Mouse (Mus musculus): Measurements from ENCODE around the gene Cxcl1. TPM values are rescaled to one million over a fixed set of nuclear protein-coding genes. Genes with fewer than 3 reads are reported as not detected.
A peak's percentile ranks its signal among the peaks of the same experiment; 100 is the strongest.

Cxcl1 gene
- polyA plus RNA-seq, 1 experiment from 2014 or later = 0.76 TPM

- Histone ChIP-seq H3K9ac (ENCODE audit: low read depth, low read length) (no peak overlapping the region), H3K4me3 (ENCODE audit: low read length) (peak overlapping the region; percentile 35), H3K4me2 (ENCODE audit: low read depth, low read length) (peak overlapping the region; percentile 59), H3K9me3 (ENCODE audit: control insufficient read depth, low read length) (no peaks in the 10 kb centered on the region), H3K36me3 (ENCODE audit: control insufficient read depth, insufficient read depth, low read length) (no peaks in the 10 kb centered on the region), H3K4me1 (ENCODE audit: control insufficient read depth, insufficient read depth, low read length) (peaks cover 13% of the 10 kb centered on the region), H3K27me3 (replicated peaks; ENCODE audit: control insufficient read depth, insufficient read depth, low read length) (peaks cover 3% of the 10 kb centered on the region; the same call in 1 of the 2 replicates), H3K27ac (ENCODE audit: low read length) (no peak overlapping the region)
- peak; percentile 54; the same call in 1 of the 2 replicates for ATAC-seq
- 13% methylated on average over 10 of the region's 10 CpGs for WGBS
Observed at GRCm38 (mm10) chr5:90902380-90903260, 11.6 kb downstream of the Cxcl1 start.

GRCm38 (mm10) chr5:90903339-90904020 lies 12.4 kb downstream of the Cxcl1 start, which contains the start of gene Cxcl2:
Gene Cxcl2 (plus strand): TSS chr5:90903871.
- H3K9me3 ChIP-seq (ENCODE audit: control insufficient read depth, low read length) = no peaks in the 10 kb centered on the region
- no peaks in the 10 kb centered on the region for H3K36me3 ChIP-seq (ENCODE audit: control insufficient read depth, insufficient read depth, low read length)
- 8% methylated on average over 22 of the region's 22 CpGs for WGBS
- peaks cover 3% of the 10 kb centered on the region; the same call in 1 of the 2 replicates for H3K27me3 ChIP-seq (replicated peaks; ENCODE audit: control insufficient read depth, insufficient read depth, low read length)
- peak within 1 kb of the TSS; percentile 59 for H3K4me2 ChIP-seq (ENCODE audit: low read depth, low read length)
- no peak within 1 kb of the TSS for H3K27ac ChIP-seq (ENCODE audit: low read length)
- H3K4me1 ChIP-seq (ENCODE audit: control insufficient read depth, insufficient read depth, low read length) = peaks cover 13% of the 10 kb centered on the region
- H3K9ac ChIP-seq (ENCODE audit: low read depth, low read length) = peak within 1 kb of the TSS; percentile 33; the same call in 1 of the 2 replicates
- peak; percentile 69 for ATAC-seq
- peak within 1 kb of the TSS; percentile 35 for H3K4me3 ChIP-seq (ENCODE audit: low read length)

GRCm38 (mm10) chr5:90908983-90909382 lies 17.9 kb downstream of the Cxcl1 start:
- Histone ChIP-seq H3K27ac (ENCODE audit: low read length) (no peak overlapping the region), H3K4me2 (ENCODE audit: low read depth, low read length) (no peak overlapping the region), H3K9ac (ENCODE audit: low read depth, low read length) (no peak overlapping the region), H3K36me3 (ENCODE audit: control insufficient read depth, insufficient read depth, low read length) (no peaks in the 10 kb centered on the region), H3K9me3 (ENCODE audit: control insufficient read depth, low read length) (no peaks in the 10 kb centered on the region), H3K4me3 (ENCODE audit: low read length) (no peak overlapping the region), H3K4me1 (ENCODE audit: control insufficient read depth, insufficient read depth, low read length) (no peaks in the 10 kb centered on the region), H3K27me3 (replicated peaks; ENCODE audit: control insufficient read depth, insufficient read depth, low read length) (no peaks in the 10 kb centered on the region; the same call in 1 of the 2 replicates)
- ATAC-seq = peak; percentile 48; the same call in 1 of the 2 replicates
- 0% methylated on average over 2 of the region's 2 CpGs for WGBS

- ATAC-seq = no peak
- Histone ChIP-seq H3K4me2 (ENCODE audit: low read depth, low read length) (no peak overlapping the region), H3K36me3 (ENCODE audit: control insufficient read depth, insufficient read depth, low read length) (no peaks in the 10 kb centered on the region), H3K27ac (ENCODE audit: low read length) (no peak overlapping the region), H3K4me3 (ENCODE audit: low read length) (no peak overlapping the region), H3K9me3 (ENCODE audit: control insufficient read depth, low read length) (no peaks in the 10 kb centered on the region), H3K27me3 (replicated peaks; ENCODE audit: control insufficient read depth, insufficient read depth, low read length) (no peaks in the 10 kb centered on the region), H3K4me1 (ENCODE audit: control insufficient read depth, insufficient read depth, low read length) (no peaks in the 10 kb centered on the region), H3K9ac (ENCODE audit: low read depth, low read length) (no peak overlapping the region)
- 77% methylated on average over 2 of the region's 2 CpGs for WGBS
Observed at GRCm38 (mm10) chr5:90919495-90919894, 28.5 kb downstream of the Cxcl1 start.

GRCm38 (mm10) chr5:90922958-90923357 lies 31.9 kb downstream of the Cxcl1 start:
- WGBS = 89% methylated on average over 4 of the region's 4 CpGs
- H3K4me2 ChIP-seq (ENCODE audit: low read depth, low read length) = no peak overlapping the region
- H3K36me3 ChIP-seq (ENCODE audit: control insufficient read depth, insufficient read depth, low read length) = no peaks in the 10 kb centered on the region
- no peaks in the 10 kb centered on the region for H3K27me3 ChIP-seq (replicated peaks; ENCODE audit: control insufficient read depth, insufficient read depth, low read length)
- H3K4me1 ChIP-seq (ENCODE audit: control insufficient read depth, insufficient read depth, low read length) = no peaks in the 10 kb centered on the region
- H3K9ac ChIP-seq (ENCODE audit: low read depth, low read length) = no peak overlapping the region
- ATAC-seq = no peak
- H3K4me3 ChIP-seq (ENCODE audit: low read length) = no peak overlapping the region
- H3K9me3 ChIP-seq (ENCODE audit: control insufficient read depth, low read length) = no peaks in the 10 kb centered on the region
- no peak overlapping the region for H3K27ac ChIP-seq (ENCODE audit: low read length)

- peak overlapping the region; percentile 63 for H3K4me2 ChIP-seq (ENCODE audit: low read depth, low read length)
- H3K4me1 ChIP-seq (ENCODE audit: control insufficient read depth, insufficient read depth, low read length) = no peaks in the 10 kb centered on the region
- H3K27me3 ChIP-seq (replicated peaks; ENCODE audit: control insufficient read depth, insufficient read depth, low read length) = no peaks in the 10 kb centered on the region
- H3K36me3 ChIP-seq (ENCODE audit: control insufficient read depth, insufficient read depth, low read length) = peaks cover 3% of the 10 kb centered on the region; the same call in 1 of the 2 replicates
- peak overlapping the region; percentile 97 for H3K9ac ChIP-seq (ENCODE audit: low read depth, low read length)
- ATAC-seq = peak; percentile 31
- H3K27ac ChIP-seq (ENCODE audit: low read length) = peak overlapping the region; percentile 98
- H3K4me3 ChIP-seq (ENCODE audit: low read length) = peak overlapping the region; percentile 77
- no peaks in the 10 kb centered on the region for H3K9me3 ChIP-seq (ENCODE audit: control insufficient read depth, low read length)
- WGBS = 34% methylated on average over 2 of the region's 2 CpGs
Observed at GRCm38 (mm10) chr5:90930546-90930945, 39.5 kb downstream of the Cxcl1 start.

GRCm38 (mm10) chr5:90930971-90931851 lies 40.2 kb downstream of the Cxcl1 start, which contains the start of gene Mthfd2l:
Gene Mthfd2l (plus strand): TSS chr5:90931117.
- H3K9ac ChIP-seq (ENCODE audit: low read depth, low read length) = peak within 1 kb of the TSS; percentile 97
- H3K36me3 ChIP-seq (ENCODE audit: control insufficient read depth, insufficient read depth, low read length) = peaks cover 3% of the 10 kb centered on the region; the same call in 1 of the 2 replicates
- peak within 1 kb of the TSS; percentile 63 for H3K4me2 ChIP-seq (ENCODE audit: low read depth, low read length)
- no peaks in the 10 kb centered on the region for H3K9me3 ChIP-seq (ENCODE audit: control insufficient read depth, low read length)
- no peaks in the 10 kb centered on the region for H3K4me1 ChIP-seq (ENCODE audit: control insufficient read depth, insufficient read depth, low read length)
- ATAC-seq = peak; percentile 99
- H3K4me3 ChIP-seq (ENCODE audit: low read length) = peak within 1 kb of the TSS; percentile 77
- under 1% methylated on average over 78 of the region's 79 CpGs for WGBS
- no peaks in the 10 kb centered on the region for H3K27me3 ChIP-seq (replicated peaks; ENCODE audit: control insufficient read depth, insufficient read depth, low read length)
- H3K27ac ChIP-seq (ENCODE audit: low read length) = peak within 1 kb of the TSS; percentile 98

GRCm38 (mm10) chr5:90931911-90932310 lies 40.9 kb downstream of the Cxcl1 start:
- peak overlapping the region; percentile 77 for H3K4me3 ChIP-seq (ENCODE audit: low read length)
- H3K9me3 ChIP-seq (ENCODE audit: control insufficient read depth, low read length) = no peaks in the 10 kb centered on the region
- H3K9ac ChIP-seq (ENCODE audit: low read depth, low read length) = peak overlapping the region; percentile 97
- peak overlapping the region; percentile 98 for H3K27ac ChIP-seq (ENCODE audit: low read length)
- H3K36me3 ChIP-seq (ENCODE audit: control insufficient read depth, insufficient read depth, low read length) = peaks cover 3% of the 10 kb centered on the region; the same call in 1 of the 2 replicates
- H3K4me2 ChIP-seq (ENCODE audit: low read depth, low read length) = peak overlapping the region; percentile 63
- WGBS = 4% methylated on average over 6 of the region's 6 CpGs
- ATAC-seq = peak; percentile 9
- H3K4me1 ChIP-seq (ENCODE audit: control insufficient read depth, insufficient read depth, low read length) = no peaks in the 10 kb centered on the region
- no peaks in the 10 kb centered on the region for H3K27me3 ChIP-seq (replicated peaks; ENCODE audit: control insufficient read depth, insufficient read depth, low read length)
